Mouse (Mus musculus) stomach, adult 2 months (tissue): ENCODE results near the gene Gpr155. TPM values are rescaled to one million over a fixed set of nuclear protein-coding genes. Genes with fewer than 3 reads are reported as not detected.

ENCODE experiments used
- polyA plus RNA-seq: library from polyadenylated mRNA; depleted of rRNA; stranded (reverse); fragments of >200 nt; gene quantifications from 2 replicates; pipeline ENCODE4 v1.2.3, GENCODE M21; 2012; rRNA removed

The Gpr155 gene
- polyA plus RNA-seq: 2.9 and 3.6 TPM in 2 replicates

DNA sequence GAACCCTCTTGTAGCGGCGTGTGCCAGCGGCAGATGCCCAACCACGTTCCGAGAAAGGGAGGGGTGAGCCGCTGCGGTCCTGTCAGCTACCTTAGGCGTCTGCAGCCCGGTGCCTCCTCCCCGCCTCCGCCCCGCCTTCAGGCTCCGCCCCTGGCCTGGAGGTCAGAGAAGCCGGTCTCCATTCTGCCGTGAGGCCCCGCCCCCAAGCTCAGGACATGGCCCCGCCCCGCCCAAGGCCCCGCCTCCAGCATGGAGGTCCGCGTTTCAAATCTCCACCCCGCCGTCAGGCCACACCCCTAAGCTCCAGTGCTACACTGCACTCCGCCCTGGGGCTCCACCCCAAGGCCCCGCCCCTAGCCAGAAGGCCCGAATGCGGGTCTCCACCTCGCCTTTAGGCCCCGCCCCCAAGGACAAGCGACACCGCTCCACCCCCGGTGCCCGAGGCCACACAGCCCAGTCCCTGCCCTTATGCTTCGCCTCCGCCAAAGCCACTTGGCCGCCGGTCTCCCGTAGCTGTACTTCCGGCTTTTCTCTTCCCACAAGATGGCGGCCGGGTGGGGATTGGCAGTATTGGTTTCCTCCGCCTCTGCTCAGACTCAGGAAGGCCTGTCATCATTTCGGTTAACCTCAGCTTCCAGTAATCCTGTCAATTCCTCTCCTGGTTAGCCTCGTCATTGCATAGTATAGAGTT is at the start of gene Gpr155:
Gene Gpr155 (minus strand): TSS at position 217 of the 691 bp plus-strand sequence.

DNA sequence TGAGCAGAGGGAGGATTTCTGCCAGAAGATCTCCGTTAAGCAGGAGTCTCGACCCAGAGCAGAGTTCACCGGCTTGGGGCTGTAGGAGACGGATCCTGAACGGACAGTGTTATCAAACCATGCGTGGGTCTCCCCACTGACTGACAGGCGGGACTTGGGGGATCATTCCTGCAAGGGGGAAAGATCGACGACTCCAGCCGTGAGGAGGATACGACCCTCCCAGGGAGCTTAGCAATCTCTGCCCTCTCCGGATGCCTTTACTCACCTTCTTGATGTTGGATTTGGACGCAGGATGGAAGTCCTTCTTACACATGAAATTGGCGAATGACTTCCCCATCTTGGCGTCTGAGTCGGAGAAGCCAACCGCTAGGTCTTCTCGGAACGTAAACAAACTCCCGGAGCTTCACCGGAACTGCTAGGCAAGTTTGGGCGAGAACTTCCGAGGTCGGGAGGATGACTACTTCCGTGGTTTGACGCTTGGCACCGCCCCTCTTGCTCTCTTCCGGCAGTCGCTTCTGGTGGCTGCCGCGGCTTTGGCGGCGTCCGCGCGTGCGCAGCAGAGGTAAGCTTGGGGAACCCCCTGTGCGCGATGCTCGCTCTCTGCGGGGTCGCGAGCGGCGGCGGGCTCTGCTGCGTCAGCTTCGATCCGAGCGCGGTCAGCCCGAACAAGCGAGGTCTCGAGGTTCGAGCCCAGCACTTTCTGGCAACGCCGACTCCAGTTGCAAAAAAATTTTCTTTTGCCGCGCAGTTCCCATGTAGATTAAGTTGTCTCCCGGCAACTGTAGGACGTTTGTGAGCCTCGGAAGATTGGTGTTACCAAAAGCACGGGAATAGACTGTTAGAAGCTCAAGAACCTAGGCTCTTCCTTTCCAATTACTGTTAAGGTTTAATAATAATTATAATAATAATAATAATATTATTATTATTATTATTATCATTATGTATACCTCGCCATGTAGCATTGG is 73.9 kb downstream of the Gpr155 start, which contains the start of the genes Scrn3 and Cir1:
Gene Scrn3 (plus strand): TSS at position 450 of the 965 bp plus-strand sequence.
Gene Cir1 (minus strand): TSS at position 550 of the 965 bp plus-strand sequence.

Other genes with a start within 250 kb of the Gpr155 start
- gene Ola1, start 167.6 kb downstream of the Gpr155 start, polyA plus RNA-seq: 0.40 and 0.41 TPM in 2 replicates
- not detected in 2 replicates for gene Sp9, start 114.6 kb downstream of the Gpr155 start, polyA plus RNA-seq
- 0.91 and 1.0 TPM in 2 replicates for gene Scrn3, start 74.0 kb downstream of the Gpr155 start, polyA plus RNA-seq
- gene Cir1, start 73.9 kb downstream of the Gpr155 start, polyA plus RNA-seq: 0.06 and 0.21 TPM in 2 replicates
- gene Wipf1, start 143.2 kb upstream of the Gpr155 start, polyA plus RNA-seq: 4.9 and 5.1 TPM in 2 replicates
- 0.18 and 0.22 TPM in 2 replicates for gene Chrna1, start 193.8 kb upstream of the Gpr155 start, polyA plus RNA-seq